Comparison of ENCODE assay signal across 22 mouse cellular contexts in the genomic region with DNA sequence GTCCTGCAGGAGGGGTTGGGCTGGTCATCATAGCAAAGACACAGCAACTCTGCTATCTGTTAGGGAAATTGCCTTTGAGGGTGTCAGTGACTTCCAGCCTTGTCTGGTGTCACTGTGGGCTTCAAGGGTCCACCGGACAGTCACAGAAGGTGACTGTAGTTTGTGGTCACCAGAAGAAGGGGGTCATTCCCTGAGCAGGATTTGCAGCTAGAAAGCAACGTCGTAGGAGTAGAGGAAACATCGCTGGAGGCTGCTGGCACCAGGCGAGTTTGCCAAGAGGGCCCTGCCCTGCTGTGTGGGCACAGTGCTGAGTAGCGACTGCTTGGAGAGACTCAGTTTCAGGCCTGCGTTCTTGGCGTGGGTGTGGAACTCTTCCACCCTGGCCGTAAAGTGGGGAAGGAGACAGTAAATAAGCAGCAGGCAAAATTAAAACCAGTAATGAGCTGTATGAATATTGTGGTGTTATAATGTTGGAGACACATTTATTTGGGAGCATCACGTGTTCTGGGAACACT.
"Had no signal": no experiment of that assay in that cellular context is flagged by ENCODE, and none has a peak within 500 bp of the region (broad histone marks: within the 10 kb centered on the region; RNA-seq: fewer than 3 reads in every experiment).

No protein-coding gene starts in this region.

- H3K36me3 ChIP-seq: intestine, embryonic 15.5 days; kidney, embryonic 15.5 days; limb, embryonic 10.5 days; limb, embryonic 13.5 days; liver, embryonic 12.5 days; liver, embryonic 15.5 days; lung, embryonic 15.5 days; midbrain, embryonic 12.5 days; midbrain, embryonic 15.5 days had no signal

- ATAC-seq: intestine, embryonic 15.5 days; liver, embryonic 12.5 days; midbrain, embryonic 15.5 days had no signal

- H3K9ac ChIP-seq: intestine, embryonic 15.5 days; kidney, embryonic 15.5 days; limb, embryonic 13.5 days; liver, embryonic 12.5 days; liver, embryonic 15.5 days; lung, embryonic 15.5 days; midbrain, embryonic 12.5 days; midbrain, embryonic 15.5 days had no signal

- DNase-seq: kidney, adult 11 months; kidney, adult 8-10 months; kidney, postnatal 25 days; layer of hippocampus, adult 9-11 months; liver; lung, adult 18-20 months; lung, postnatal 10 days; lung, postnatal 36 days; right cerebral cortex, adult 18-20 months; right cerebral cortex, postnatal 25 days; thymus, adult 18-20 months; thymus, postnatal 36 days had no signal

- H3K4me2 ChIP-seq: intestine, embryonic 15.5 days; kidney, embryonic 15.5 days; limb, embryonic 13.5 days; liver, embryonic 12.5 days; liver, embryonic 15.5 days; lung, embryonic 15.5 days; midbrain, embryonic 12.5 days; midbrain, embryonic 15.5 days had no signal

- H3K4me3 ChIP-seq: intestine, embryonic 15.5 days; kidney, embryonic 15.5 days; layer of hippocampus, adult 2 months; limb, embryonic 10.5 days; limb, embryonic 13.5 days; liver, embryonic 12.5 days; liver, embryonic 15.5 days; lung, embryonic 15.5 days; midbrain, embryonic 12.5 days; midbrain, embryonic 15.5 days had no signal

- H3K27ac ChIP-seq: intestine, embryonic 15.5 days; kidney, embryonic 15.5 days; layer of hippocampus, adult 2 months; limb, embryonic 10.5 days; limb, embryonic 13.5 days; liver, embryonic 12.5 days; liver, embryonic 15.5 days; lung, embryonic 15.5 days; midbrain, embryonic 12.5 days; midbrain, embryonic 15.5 days had no signal

- H3K27me3 ChIP-seq: intestine, embryonic 15.5 days; kidney, embryonic 15.5 days; limb, embryonic 13.5 days; liver, embryonic 12.5 days; liver, embryonic 15.5 days; lung, embryonic 15.5 days; midbrain, embryonic 12.5 days; midbrain, embryonic 15.5 days had no signal

- H3K4me1 ChIP-seq: intestine, embryonic 15.5 days; kidney, embryonic 15.5 days; limb, embryonic 13.5 days; liver, embryonic 12.5 days; liver, embryonic 15.5 days; lung, embryonic 15.5 days; midbrain, embryonic 12.5 days; midbrain, embryonic 15.5 days had no signal

- H3K9me3 ChIP-seq: intestine, embryonic 15.5 days; kidney, embryonic 15.5 days; limb, embryonic 10.5 days; limb, embryonic 13.5 days; liver, embryonic 12.5 days; lung, embryonic 15.5 days; midbrain, embryonic 12.5 days; midbrain, embryonic 15.5 days had no signal
